Mouse (Mus musculus) kidney, postnatal 36 days (tissue): Measurements from ENCODE around the gene Gm10666.
"Not testable (repeated sequence)": the region's sequence is repeated elsewhere in the genome, so short reads cannot be mapped to it uniquely, and the experiment has no call there.

Experiments used
- DNase-seq, 2 experiments: peaks; one replicate each; pipeline ENCODE4 v3.0.0; 2021 to 2022; ENCODE audit warnings: mixed read lengths in 2 of 2

Gene Gm10666

DNA sequence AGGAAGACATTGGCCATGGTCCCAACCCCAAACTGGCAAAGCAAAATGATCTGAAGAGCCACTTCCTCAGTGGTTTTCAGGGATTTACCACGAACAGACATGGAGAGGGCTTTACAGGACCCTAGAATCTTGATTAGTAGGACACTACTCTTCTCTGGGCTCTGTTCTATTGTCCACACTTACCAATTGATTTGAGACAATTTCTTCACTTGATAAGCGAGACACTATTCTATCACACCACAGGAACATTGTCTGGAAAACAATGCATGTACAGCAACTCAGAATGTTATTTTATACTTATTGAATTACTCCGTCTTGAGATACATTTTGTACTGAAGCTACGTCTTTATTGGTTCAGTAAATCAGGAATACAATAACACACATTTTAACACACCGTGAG is at the start of gene Gm10666:
TSS of gene Gm10666 (minus strand) at position 101 of the 400 bp plus-strand sequence.
- DNase-seq = not testable (repeated sequence)

DNA sequence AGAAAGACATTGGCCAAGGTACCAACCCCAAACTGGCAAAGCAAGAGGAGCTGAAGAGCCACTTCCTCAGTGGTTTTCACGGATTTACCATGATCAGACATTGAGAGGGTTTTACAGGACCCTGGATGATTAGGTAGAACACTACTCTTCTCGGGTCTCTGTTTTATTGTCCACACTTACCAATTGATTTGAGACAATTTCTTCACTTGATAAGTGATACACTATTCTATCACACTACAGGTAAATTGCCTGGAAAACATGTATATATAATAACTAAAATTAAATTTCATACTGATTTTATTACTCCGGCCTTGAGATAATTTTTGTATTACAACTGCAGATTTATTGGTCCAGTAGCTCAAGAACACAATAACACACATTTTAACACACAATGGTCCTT is 29.4 kb upstream of the Gm10666 start, which contains the start of gene Vmn1r142:
TSS of gene Vmn1r142 (minus strand) at position 101 of the 400 bp plus-strand sequence.
- DNase-seq = not testable (repeated sequence)

DNA sequence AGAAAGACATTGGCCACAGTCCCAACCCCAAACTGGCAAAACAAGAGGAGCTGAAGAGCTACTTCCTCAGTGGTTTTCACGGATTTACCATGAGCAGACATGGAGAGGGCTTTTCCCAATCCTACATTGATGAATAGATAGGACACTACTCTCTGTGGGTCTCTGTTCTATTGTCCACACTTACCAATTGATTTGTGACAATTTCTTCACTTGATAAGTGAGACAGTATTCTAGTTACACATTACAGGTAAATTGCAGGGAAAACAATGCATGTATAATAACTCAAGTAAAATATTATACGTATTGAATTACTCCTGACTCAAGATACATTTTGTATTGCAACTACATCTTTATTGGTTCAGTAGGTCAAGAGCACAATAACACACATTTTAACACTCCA is 16.4 kb downstream of the Gm10666 start, which contains the start of gene Gm16451:
TSS of gene Gm16451 (minus strand) at position 101 of the 400 bp plus-strand sequence.
- DNase-seq = not testable (repeated sequence)
